Mouse (Mus musculus) spleen, postnatal 36 days (tissue): ENCODE data around the gene Ifnb1.

Experiments used
- DNase-seq, 2 experiments: peaks; one replicate each; pipeline ENCODE4 v3.0.0; 2022; ENCODE audit warnings: low spot score in 2 of 2, mixed read lengths in 1 of 2

The Ifnb1 gene

GRCm38 (mm10) chr4:88503753-88504152, 18.8 kb downstream of the Ifnb1 start:
- DNase-seq = no peak

- no peak for DNase-seq
Observed at GRCm38 (mm10) chr4:88501247-88501646, 21.3 kb downstream of the Ifnb1 start.

- no peak for DNase-seq
Observed at GRCm38 (mm10) chr4:88496321-88497018, 26.1 kb downstream of the Ifnb1 start.

- no peak for DNase-seq
Observed at GRCm38 (mm10) chr4:88489622-88490021, 33.0 kb downstream of the Ifnb1 start.

GRCm38 (mm10) chr4:88488107-88488506, 34.5 kb downstream of the Ifnb1 start:
- no peak for DNase-seq

- DNase-seq = no peak
Observed at GRCm38 (mm10) chr4:88480130-88480529, 42.4 kb downstream of the Ifnb1 start.

- DNase-seq = no peak
Observed at GRCm38 (mm10) chr4:88478809-88479186, 43.8 kb downstream of the Ifnb1 start.

- no peak for DNase-seq
Observed at GRCm38 (mm10) chr4:88478177-88478808, 44.3 kb downstream of the Ifnb1 start.

GRCm38 (mm10) chr4:88476511-88477210, 45.9 kb downstream of the Ifnb1 start:
- no peak for DNase-seq

- DNase-seq = no peak
Observed at GRCm38 (mm10) chr4:88476084-88476483, 46.5 kb downstream of the Ifnb1 start.
